Mouse (Mus musculus) naive thymus-derived CD4-positive, alpha-beta T cell, adult 2 months (primary cell): ENCODE measurements around the gene Pgm2.

Source experiments
- DNase-seq: peaks from one replicate; pipeline ENCODE4 v3.0.0-alpha.2; 2011; ENCODE audit warnings: low read depth

The Pgm2 gene

GRCm38 (mm10) chr5:64146384-64147005, 53.7 kb downstream of the Pgm2 start:
- DNase-seq: no peak

DNA sequence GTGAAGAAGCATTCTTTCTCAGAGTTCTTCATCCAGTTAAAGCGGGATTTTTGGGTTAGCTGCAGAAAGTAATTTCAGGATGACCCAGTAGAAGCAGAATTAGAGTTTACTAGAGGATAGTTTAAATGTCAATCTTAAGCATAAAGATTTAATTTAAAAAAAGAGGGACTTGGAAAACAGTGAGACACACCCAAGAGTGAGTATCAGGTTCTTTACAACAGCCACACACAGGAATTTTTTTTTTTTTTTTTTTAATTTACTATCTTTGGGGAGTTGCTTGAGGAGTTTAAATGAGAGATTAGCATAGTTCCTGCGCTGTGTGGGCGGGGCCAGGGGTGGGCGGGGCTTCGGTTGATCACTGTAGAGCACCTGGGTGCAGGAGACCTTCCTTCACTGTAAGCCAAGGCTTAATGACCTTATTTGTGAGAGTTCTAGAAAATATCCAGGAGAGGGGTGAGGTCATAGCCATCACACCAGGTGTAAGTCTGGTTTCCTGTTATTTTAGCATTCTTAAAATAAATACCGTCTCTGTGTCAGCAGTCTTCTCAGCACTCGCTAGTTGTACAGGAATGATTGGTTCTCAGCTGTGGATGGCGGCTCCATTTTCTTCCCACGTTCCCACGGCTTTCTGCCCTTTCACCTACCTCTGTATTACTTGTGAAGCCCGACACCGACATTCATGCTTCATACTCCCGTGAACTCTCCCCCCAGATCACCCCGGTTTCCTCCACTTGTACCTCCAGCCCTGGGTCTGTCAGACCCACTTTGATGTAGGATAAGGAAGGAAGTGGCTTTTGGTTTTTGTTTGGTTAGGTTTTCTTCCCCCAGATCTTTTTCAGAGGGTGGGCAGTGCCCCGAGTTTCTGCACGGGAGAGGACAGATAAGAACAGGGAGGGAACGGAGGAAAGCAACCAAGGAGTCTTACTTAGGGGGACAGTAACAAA, 56.7 kb downstream of the Pgm2 start:
- DNase-seq: peak; percentile 80

GRCm38 (mm10) chr5:64153319-64153718, 60.6 kb downstream of the Pgm2 start:
- no peak for DNase-seq

DNA sequence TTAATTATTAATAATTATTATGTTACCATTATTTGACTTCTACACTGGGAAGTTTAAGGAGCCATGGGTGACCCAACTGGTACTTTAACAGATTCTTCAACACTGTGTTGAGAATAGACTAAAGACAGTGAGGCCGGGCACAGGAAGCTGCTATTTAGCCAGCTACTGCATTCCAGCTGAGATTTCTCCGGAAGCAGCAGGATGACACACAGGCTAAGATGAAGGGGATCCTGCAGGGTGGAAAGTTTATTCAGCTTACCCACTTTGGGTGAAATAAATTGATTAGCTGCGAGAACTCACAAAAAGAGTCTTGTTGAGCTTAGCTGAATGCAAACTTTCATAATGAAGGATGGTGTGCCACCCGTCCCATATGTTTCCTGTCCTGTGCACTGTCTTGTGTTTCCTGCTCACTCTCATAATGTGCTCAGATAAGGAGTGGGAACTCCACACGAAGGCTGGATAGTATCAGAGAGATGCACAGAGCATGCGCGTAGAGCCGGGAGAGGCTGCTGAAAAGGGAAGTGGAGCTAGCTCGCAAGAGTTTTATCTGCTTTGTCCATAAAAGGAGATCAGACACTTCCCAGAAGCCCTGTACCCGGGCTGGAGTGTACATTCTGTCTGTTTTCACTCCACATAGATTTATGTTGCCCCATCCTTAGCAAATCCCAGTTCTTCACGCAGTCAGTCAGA, 63.3 kb downstream of the Pgm2 start, which contains the start of gene Tbc1d1:
Gene Tbc1d1, plus strand, starts transcription at position 445 of the 690 bp plus-strand sequence.
- DNase-seq: peak; percentile 66

DNA sequence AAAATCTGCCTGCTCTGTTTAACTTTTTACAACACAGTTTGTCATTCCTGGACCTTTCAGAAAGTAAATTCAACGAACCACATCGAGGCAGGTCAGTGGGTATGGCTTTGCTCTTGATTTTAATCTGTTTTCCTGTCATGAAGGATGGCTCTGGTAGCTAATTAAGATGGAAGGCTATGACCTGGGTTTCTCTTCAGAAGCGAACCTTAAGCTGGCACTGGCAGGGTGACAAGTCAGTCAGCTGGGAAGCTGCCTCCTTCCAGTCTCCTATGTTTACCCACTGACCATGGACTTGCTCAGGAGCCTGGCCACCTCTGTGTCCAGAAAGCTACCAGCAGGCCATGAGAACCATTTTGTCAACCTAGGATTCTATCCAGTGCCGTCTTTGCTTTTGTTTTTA, 63.8 kb downstream of the Pgm2 start:
- DNase-seq: no peak

DNA sequence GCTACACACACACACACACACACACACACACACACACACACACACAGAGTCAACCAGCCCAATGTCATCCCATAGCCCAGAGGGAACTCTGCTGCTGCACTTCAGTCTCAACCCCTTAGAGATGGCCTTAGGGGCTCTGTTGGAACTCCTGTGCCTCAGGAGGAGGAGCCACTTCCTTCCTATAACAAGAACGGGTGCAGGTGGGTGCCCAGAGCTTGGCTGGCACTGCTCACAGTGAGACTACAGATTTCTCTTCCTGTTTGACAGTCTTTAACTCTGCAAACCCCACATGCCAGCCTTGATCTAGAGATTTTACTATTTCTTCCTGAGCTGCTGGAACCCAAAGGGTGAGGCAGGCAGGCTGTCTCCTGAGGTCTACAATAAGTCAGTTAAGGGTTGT, 65.2 kb downstream of the Pgm2 start:
- peak; percentile 76 for DNase-seq

DNA sequence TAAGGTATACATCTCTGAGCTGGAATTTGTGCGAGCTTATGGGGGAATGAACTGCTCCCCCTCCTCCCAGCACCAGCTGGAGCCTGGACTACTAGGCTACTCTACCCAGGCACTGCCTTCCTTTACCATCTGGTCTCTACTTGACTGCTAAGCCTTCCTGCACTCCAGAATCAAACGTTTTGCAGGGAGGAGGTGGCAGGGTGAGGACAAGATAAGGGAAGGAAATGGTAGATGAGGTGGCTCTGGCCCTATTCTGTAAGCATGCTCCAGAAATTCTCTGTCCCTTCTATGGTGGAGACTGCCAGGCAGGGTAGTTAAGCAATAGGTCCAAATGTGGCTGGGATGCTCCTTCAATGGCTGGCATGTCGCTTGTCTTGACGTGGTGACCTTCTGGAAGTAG, 65.8 kb downstream of the Pgm2 start:
- DNase-seq: peak; percentile 28

DNA sequence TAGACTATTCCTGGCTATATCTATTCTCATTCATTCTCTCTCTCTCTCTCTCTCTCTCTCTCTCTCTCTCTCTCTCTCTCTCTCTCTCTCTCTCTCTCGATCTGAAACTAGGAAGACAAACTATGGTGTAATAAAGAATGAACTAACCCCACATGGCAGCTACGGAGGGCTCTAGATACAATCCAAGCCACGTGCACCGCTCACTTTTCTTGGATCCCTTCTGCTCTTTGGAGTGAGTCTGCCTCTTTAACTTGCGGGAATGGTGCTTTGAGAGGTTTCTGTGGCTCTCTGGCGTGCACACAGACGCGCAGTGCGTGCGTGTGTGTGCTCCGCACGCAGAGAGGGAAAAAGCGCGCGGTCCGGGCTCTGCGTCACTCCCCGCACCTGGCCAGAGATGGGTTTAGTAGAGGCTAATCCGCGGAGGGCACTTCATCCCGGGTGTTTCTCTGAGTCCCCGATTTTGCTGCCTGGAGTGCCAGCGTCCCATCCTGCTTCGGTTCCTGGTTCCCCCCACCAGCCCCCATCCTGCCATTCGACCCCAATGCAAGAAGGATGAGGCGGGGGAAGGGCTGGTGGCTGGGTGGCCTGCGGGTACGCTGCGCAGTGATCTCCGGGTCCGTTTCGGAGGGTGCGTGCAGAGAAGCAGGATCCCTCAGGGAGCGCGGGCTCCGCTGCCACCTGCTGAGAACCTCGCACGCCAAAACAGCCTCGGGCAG, 66.5 kb downstream of the Pgm2 start:
- DNase-seq: peak; percentile 53

DNA sequence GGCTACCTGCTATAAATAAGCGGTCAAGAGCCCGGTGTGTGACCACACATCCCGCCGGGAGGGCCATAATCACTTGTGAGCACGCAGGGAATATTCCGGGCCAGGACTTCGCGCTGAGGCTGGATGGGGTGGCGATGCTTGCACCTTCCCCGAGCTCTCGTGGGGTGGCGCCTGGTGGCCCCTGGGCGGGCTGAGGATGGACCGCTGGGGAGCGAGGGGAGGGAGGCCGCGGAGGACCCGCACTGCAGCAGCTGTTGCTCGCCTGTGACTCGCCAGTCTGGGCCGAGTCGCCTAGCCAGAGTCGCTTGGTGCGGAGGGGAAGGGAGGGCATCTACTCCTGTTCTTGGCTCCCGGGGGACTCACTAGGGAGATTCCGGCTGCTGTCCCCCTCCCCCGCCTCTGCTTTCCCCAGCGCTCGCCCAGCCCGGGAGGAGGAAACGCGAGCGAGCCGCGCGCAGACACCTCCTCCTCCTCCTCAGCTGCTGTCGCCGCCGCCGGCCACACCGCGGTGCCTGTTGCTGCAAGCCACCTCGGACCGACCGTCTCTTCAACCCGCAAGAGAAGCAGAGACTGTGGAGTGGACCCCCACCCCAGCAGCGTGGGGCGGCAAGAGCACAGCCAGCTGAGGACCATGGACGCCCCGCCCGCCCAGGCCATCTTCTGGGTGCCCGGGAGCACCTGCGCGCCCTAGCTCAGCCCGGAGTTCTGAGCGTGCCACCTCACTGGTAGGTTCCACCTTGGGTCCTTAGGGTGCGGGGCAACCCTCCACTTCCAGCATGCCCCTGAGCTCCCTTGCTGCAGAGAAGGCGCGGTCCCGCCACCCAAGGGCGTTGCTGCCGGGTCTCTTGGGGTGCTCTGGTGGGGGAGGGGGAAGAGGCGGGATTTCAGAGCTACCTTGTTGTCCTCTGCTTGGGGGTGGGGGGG, 67.3 kb downstream of the Pgm2 start:
- peak; percentile 78 for DNase-seq

DNA sequence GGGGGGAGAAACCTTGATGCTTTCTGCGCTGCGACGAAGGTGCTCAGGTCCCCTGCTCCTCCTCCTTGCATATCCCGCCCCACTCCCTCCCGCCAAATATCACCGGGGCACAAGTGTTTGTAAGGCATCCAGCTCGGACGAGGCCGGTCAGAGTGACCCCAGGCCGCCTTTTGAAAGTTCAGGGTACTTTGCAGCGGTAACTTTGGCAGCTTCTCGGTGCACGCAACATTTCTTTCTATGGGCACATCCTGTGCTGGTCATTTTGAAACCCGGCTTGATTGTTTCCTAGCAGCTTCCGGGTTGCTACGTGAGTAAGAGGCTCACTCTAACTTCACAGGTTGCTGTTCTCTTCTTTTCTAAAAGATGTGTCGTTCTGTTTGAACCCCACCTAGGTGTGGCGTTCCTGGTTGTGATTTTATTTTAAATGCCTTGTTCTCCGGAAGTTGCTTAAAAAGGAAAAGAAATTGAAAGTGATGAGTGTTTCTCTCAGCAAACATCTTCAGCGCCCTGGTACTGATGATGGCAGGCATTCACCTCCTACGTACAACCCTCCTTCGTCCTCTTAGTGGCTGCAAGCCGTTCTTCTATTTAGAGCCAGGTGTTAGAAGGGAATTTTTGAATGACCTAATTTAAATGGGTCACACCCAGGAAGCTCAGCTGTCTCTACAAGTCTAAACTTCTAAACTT, 68.1 kb downstream of the Pgm2 start:
- DNase-seq: peak; percentile 89

- DNase-seq: no peak
Measured at GRCm38 (mm10) chr5:64161917-64162316, 69.2 kb downstream of the Pgm2 start.

DNA sequence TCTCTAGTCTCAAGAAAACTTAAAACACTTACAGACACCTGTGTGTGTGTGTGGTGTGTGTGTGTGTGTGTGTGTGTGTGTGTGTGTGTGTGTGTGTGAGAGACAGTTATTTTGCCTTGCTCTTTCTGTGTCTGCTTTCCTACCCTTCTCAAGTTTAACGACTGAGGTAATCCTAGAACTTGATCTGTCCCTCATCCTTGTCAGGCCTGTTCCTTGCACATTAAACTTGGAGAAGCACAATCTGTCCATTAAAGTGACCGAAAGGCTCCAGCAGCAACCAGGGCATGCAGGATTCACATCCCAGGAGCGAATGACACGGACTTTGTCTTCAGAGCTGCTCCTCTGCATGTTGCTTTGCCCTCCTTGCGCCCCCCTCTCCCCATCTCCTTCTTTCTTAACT, 69.8 kb downstream of the Pgm2 start:
- no peak for DNase-seq

- DNase-seq: no peak
Measured at GRCm38 (mm10) chr5:64164414-64164813, 71.7 kb downstream of the Pgm2 start.

GRCm38 (mm10) chr5:64165826-64166225, 73.1 kb downstream of the Pgm2 start:
- DNase-seq: no peak

DNA sequence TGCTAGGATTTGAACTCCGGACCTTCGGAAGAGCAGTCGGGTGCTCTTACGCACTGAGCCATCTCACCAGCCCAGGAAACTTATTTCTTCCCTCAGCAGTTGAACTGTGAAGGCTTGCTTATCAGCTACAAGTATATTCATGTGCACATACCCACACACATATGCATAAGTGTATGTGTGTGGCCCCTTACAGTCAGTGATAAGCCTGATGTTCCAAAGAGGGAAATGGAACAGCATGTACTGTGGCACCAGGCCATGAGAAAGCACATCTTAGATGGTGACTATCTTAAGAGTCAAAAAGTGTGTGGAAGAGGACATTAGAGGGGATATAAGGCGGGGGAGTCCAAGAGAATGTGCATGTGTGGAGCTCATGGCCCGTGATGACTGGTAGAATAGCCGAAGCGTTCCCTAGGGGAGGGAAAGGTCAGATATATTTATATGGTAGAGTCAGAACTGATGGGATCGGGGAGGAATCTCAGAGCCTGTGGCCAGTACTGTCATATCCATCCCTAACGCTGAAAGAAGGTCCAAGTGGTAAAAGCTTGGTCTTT, 76.3 kb downstream of the Pgm2 start:
- no peak for DNase-seq

GRCm38 (mm10) chr5:64172884-64173283, 80.1 kb downstream of the Pgm2 start:
- no peak for DNase-seq

GRCm38 (mm10) chr5:64173302-64173701, 80.6 kb downstream of the Pgm2 start:
- DNase-seq: no peak

- no peak for DNase-seq
Measured at GRCm38 (mm10) chr5:64174429-64174935, 81.7 kb downstream of the Pgm2 start.
